Mouse (Mus musculus) hindbrain, embryonic 11.5 days (tissue): ENCODE measurements around the gene Mllt10. TPM values are rescaled to one million over a fixed set of nuclear protein-coding genes. Genes with fewer than 3 reads are reported as not detected.

Experiments used
- ATAC-seq: fragments of 200-750 bp; cut with Nextera tagmentation; 2 replicates; pipeline ENCODE4 v1.8.0; 2017; ENCODE audit warnings: mild to moderate bottlenecking, moderate TSS enrichment, moderate library complexity; ENCODE audit not compliant: low FRiP score
- DNase-seq: peaks from one replicate; pipeline ENCODE4 v3.0.0-alpha.2; 2015; ENCODE audit warnings: low spot score
- H3K27ac ChIP-seq: fragments of 300-500 bp; sonication (generic); 2 replicates; pipeline ENCODE4 v1.5.1; 2014; ENCODE audit warnings: mild to moderate bottlenecking, low read depth, low read length
- H3K27me3 ChIP-seq: fragments of 300-500 bp; sonication (generic); 2 replicates; pipeline ENCODE4 v1.6.1; 2014; ENCODE audit warnings: mild to moderate bottlenecking, low read length, moderate library complexity, mixed read lengths; ENCODE audit not compliant: control insufficient read depth, insufficient read depth
- H3K36me3 ChIP-seq: fragments of 300-500 bp; sonication (generic); 2 replicates; pipeline ENCODE4 v1.6.1; 2014; ENCODE audit warnings: mild to moderate bottlenecking, low read length, moderate library complexity, mixed read lengths; ENCODE audit not compliant: control insufficient read depth, insufficient read depth
- H3K4me1 ChIP-seq: fragments of 300-500 bp; sonication (generic); replicated peaks from 2 replicates; pipeline ENCODE4 v1.6.1; 2014; ENCODE audit warnings: low read length, mixed read lengths; ENCODE audit not compliant: control insufficient read depth, insufficient read depth
- H3K4me2 ChIP-seq: fragments of 300-500 bp; sonication (generic); replicated peaks from 2 replicates; pipeline ENCODE4 v1.6.1; 2014; ENCODE audit warnings: mild to moderate bottlenecking, low read depth, low read length
- H3K4me3 ChIP-seq: fragments of 300-500 bp; sonication (generic); 2 replicates; pipeline ENCODE4 v1.5.1; 2014; ENCODE audit warnings: low read depth, low read length
- H3K9ac ChIP-seq: fragments of 300-500 bp; sonication (generic); 2 replicates; pipeline ENCODE4 v1.6.1; 2014; ENCODE audit warnings: low read depth, low read length
- H3K9me3 ChIP-seq: fragments of 300-500 bp; sonication (generic); 2 replicates; pipeline ENCODE4 v1.6.1; 2016; ENCODE audit warnings: low read length; ENCODE audit not compliant: control insufficient read depth
- WGBS: fragments of 180-500 bp; shearing (Covaris S2); extraction: QIAGEN DNeasy Blood & Tissue Kit; methylation state at CpG from one replicate; pipeline ENCODE4 v1.1.7; 2014; 5-methylcytosine and 5-hydroxymethylcytosine counted together
- polyA plus RNA-seq: library from polyadenylated mRNA; unstranded; fragments of >200 nt; fragmentation: Nextera tagmentation; extraction: Ambion mirVana; gene quantifications from 2 replicates; pipeline ENCODE4 v1.2.1, GENCODE M21; 2014

Gene Mllt10
- polyA plus RNA-seq = 48.0 and 62.2 TPM in 2 replicates

DNA sequence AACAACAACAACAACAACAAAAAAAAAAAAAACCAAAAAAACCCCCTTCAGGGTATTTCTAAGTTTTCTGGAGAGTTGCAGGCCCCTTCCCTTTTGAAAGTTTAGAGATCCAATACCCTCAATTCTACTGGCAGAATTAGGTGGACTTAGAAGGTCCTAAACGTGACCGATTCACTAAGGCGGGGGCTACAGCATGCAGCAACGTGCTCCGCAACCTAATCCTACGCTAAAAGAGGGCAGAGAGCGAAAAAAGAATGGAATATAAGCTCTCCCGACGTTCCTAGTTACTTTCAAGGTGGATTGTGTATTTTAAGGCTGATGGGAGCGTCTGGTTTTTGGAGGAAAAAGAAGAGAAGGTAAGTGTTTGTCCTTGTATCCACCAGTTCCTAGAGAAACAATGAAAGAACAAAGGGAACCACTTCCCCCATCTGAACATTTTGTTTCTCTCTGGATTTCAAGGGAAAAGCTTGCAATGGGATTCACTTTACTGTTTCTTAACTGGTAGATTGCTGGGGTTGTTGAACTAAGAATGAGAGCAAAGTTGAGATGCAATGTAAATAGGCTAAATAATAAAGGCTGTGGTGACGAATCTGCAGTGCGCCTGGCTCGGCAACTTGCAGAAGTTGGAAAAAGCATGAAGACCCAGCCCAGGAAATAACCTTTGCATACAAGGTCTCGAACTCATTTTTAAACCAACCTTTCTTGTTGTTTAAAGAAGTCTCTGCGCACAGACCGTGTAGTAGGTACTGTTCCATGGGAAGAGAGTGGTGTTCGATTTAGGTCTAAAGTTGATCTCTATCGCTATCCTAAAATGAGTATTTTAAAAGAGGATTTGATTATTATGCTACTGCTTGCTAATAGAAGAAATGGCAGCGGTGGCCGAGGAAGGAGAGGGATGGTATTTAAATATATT lies at the start of gene Mllt10:
Gene Mllt10, plus strand, starts transcription at position 222 of the 913 bp plus-strand sequence.
- Histone ChIP-seq H3K4me3 (peak within 1 kb of the TSS; percentile 67), H3K9me3 (no peaks in the 10 kb centered on the region), H3K4me2 (peak within 1 kb of the TSS; percentile 96), H3K27me3 (no peaks in the 10 kb centered on the region), H3K27ac (peak within 1 kb of the TSS; percentile 100), H3K36me3 (no peaks in the 10 kb centered on the region), H3K4me1 (peaks cover 4% of the 10 kb centered on the region), H3K9ac (peak within 1 kb of the TSS; percentile 100)
- ATAC-seq (no peak), DNase-seq (peak; percentile 61)
- WGBS = under 1% methylated on average over 20 of the region's 20 CpGs

- no peak overlapping the region for H3K4me2 ChIP-seq
- no peak for DNase-seq
- no peak overlapping the region for H3K9ac ChIP-seq
- H3K27me3 ChIP-seq = no peaks in the 10 kb centered on the region
- no peaks in the 10 kb centered on the region for H3K9me3 ChIP-seq
- WGBS = 88% methylated on average over 6 of the region's 6 CpGs
- H3K36me3 ChIP-seq = no peaks in the 10 kb centered on the region
- no peak overlapping the region for H3K27ac ChIP-seq
- H3K4me3 ChIP-seq = no peak overlapping the region
- H3K4me1 ChIP-seq = no peaks in the 10 kb centered on the region
- no peak for ATAC-seq
Measured at GRCm38 (mm10) chr2:18011226-18011625, 43.8 kb upstream of the Mllt10 start.

- no peaks in the 10 kb centered on the region for H3K4me1 ChIP-seq
Measured at GRCm38 (mm10) chr2:18012866-18013265, 42.2 kb upstream of the Mllt10 start.

GRCm38 (mm10) chr2:18015581-18015980 lies 39.5 kb upstream of the Mllt10 start:
- no peak overlapping the region for H3K9ac ChIP-seq
- no peaks in the 10 kb centered on the region for H3K27me3 ChIP-seq
- no peak for DNase-seq
- WGBS = 60% methylated on average over 3 of the region's 3 CpGs
- no peaks in the 10 kb centered on the region for H3K4me1 ChIP-seq
- H3K36me3 ChIP-seq = no peaks in the 10 kb centered on the region
- H3K27ac ChIP-seq = no peak overlapping the region
- H3K4me2 ChIP-seq = no peak overlapping the region
- H3K9me3 ChIP-seq = no peaks in the 10 kb centered on the region
- no peak overlapping the region for H3K4me3 ChIP-seq
- no peak for ATAC-seq

More at GRCm38 (mm10) chr2:18012866-18013265, 42.2 kb upstream of the Mllt10 start:
- Histone ChIP-seq H3K36me3 (no peaks in the 10 kb centered on the region), H3K27ac (no peak overlapping the region), H3K9me3 (no peaks in the 10 kb centered on the region), H3K4me3 (no peak overlapping the region), H3K9ac (no peak overlapping the region), H3K27me3 (no peaks in the 10 kb centered on the region), H3K4me2 (no peak overlapping the region)
- ATAC-seq = no peak
- DNase-seq = no peak
- WGBS = 86% methylated on average over 3 of the region's 3 CpGs

- ATAC-seq (no peak), DNase-seq (no peak)
- H3K9me3 ChIP-seq = no peaks in the 10 kb centered on the region
- no peak overlapping the region for H3K4me2 ChIP-seq
- no peak overlapping the region for H3K9ac ChIP-seq
- H3K4me1 ChIP-seq = no peaks in the 10 kb centered on the region
- no peak overlapping the region for H3K27ac ChIP-seq
- no peaks in the 10 kb centered on the region for H3K36me3 ChIP-seq
- WGBS = 100% methylated on average over 1 of the region's 1 CpGs
- no peaks in the 10 kb centered on the region for H3K27me3 ChIP-seq
- no peak overlapping the region for H3K4me3 ChIP-seq
Measured at GRCm38 (mm10) chr2:18016639-18017038, 38.4 kb upstream of the Mllt10 start.

DNA sequence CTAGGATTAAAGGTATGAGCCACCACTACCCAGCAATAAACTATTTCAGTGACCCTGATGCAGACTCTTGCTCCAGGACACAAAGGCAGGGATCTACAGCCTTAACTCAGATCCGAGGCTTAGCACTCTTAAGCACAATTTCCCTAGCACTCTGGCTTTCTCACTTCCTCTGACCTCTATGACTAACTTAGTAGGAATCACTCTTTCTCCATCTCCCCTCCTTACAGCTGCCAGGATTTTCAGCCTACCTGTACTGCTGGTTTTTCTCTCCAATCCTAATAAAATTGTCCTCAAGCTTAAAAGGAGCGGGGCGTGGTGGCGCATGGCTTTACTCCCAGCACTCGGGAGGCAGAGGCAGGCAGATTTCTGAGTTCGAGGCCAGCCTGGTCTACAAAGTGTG lies 37.7 kb upstream of the Mllt10 start:
- H3K36me3 ChIP-seq = no peaks in the 10 kb centered on the region
- H3K27ac ChIP-seq = no peak overlapping the region
- no peak overlapping the region for H3K9ac ChIP-seq
- no peak overlapping the region for H3K4me2 ChIP-seq
- no peaks in the 10 kb centered on the region for H3K27me3 ChIP-seq
- no peak for ATAC-seq
- WGBS = 95% methylated on average over 6 of the region's 6 CpGs
- H3K4me3 ChIP-seq = no peak overlapping the region
- no peaks in the 10 kb centered on the region for H3K4me1 ChIP-seq
- DNase-seq = no peak
- H3K9me3 ChIP-seq = no peaks in the 10 kb centered on the region

GRCm38 (mm10) chr2:18019122-18019521 lies 35.9 kb upstream of the Mllt10 start:
- Histone ChIP-seq H3K36me3 (no peaks in the 10 kb centered on the region), H3K4me2 (no peak overlapping the region), H3K4me1 (no peaks in the 10 kb centered on the region), H3K27ac (no peak overlapping the region), H3K4me3 (no peak overlapping the region), H3K9ac (no peak overlapping the region), H3K9me3 (no peaks in the 10 kb centered on the region), H3K27me3 (no peaks in the 10 kb centered on the region)
- 89% methylated on average over 1 of the region's 1 CpGs for WGBS
- DNase-seq (no peak), ATAC-seq (no peak)

DNA sequence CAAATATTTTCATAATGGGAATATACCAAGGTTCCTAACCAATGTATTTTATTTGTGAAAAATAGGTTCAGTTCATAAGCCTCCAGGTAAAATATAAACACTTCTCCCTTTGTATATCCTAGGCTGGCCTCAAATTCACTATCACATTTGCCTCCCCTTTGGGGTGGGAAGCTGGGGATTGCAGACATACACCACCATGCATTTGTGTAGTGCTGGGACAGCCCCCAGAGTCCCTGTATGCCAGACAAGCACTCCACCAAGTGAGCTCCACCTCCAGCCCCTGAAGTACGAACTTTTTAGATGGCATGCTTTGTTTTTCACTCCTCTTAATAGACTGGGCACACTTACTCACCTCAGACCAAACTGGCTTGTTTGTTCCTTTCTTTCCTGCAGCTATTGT lies 32.2 kb upstream of the Mllt10 start:
- no peak overlapping the region for H3K4me3 ChIP-seq
- no peak overlapping the region for H3K4me2 ChIP-seq
- no peaks in the 10 kb centered on the region for H3K4me1 ChIP-seq
- H3K9me3 ChIP-seq = no peaks in the 10 kb centered on the region
- no peak for ATAC-seq
- H3K36me3 ChIP-seq = no peaks in the 10 kb centered on the region
- no peak overlapping the region for H3K9ac ChIP-seq
- H3K27ac ChIP-seq = no peak overlapping the region
- no peak for DNase-seq
- WGBS = 62% methylated on average over 1 of the region's 1 CpGs
- no peaks in the 10 kb centered on the region for H3K27me3 ChIP-seq

DNA sequence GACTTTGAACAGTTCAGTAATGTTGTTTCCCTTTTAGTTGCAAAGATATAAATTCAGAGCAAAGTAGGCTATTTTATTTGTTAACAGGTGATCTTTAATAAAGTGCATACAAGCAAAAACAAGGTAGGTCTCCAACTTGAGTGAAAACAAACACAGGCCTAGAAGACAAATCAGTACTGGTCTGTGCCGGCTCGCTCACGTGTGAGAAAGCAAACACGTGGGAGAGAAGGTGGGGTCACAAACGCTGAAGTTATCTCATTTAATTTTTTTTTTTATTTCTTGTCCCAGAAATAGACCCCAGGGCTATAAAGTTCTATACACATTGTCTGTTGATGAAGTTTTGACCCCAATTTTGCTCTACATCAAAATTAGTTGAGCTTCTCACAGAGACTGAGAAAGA lies 29.9 kb upstream of the Mllt10 start:
- no peak for ATAC-seq
- Histone ChIP-seq H3K4me1 (no peaks in the 10 kb centered on the region), H3K9ac (peak overlapping the region; percentile 99; the same call in 1 of the 2 replicates), H3K9me3 (no peaks in the 10 kb centered on the region), H3K27ac (no peak overlapping the region), H3K4me2 (peak overlapping the region; percentile 80), H3K4me3 (peak overlapping the region; percentile 70), H3K27me3 (no peaks in the 10 kb centered on the region), H3K36me3 (no peaks in the 10 kb centered on the region)
- 21% methylated on average over 5 of the region's 5 CpGs for WGBS
- peak; percentile 37 for DNase-seq
